Mouse (Mus musculus): ENCODE data around the gene Asic1. TPM values are rescaled to one million over a fixed set of nuclear protein-coding genes. Genes with fewer than 3 reads are reported as not detected.
A peak's percentile ranks its signal among the peaks of the same experiment; 100 is the strongest.

The Asic1 gene
- polyA plus RNA-seq, 1 experiment from 2014 or later = 1.4 TPM

DNA sequence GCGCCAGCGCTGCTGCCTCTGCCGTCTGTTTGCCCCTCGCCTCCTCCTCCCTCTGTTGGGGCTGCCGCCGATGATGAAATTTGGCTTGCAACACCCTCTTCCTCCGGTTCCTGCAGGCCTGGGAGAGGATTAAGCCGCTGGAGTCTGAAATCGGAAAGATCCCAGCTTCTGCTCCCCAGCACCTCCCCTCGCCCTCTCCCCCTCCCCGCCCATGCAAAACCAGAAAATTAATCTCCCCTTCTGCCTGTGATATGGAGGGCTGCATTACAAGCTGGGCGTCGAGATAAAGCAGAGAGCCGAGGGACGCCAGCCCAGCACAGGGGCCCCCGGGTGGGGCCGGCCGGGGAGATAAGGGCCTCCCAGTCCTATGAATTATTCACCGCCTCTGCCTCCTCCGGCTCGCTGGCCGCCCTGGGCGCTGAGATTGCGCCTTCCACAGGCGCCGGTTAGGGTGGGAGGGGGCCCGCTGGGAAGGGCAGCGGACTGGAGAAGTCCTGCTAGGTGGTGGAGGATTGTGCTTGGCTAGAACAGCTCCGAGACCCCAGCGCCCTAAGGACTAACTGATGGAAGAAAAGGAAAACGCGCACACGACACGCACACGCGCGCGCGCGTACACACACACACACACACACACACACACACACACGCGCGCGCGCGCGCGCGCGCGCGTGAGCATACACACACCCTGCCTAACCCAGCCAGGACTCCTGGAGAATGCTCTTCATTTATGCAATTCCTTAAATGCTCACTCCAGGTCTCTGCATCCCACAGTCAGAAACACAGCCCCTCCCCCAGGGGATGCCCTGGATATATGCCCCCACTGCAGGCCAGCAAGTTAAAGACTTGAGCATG lies 5.3 kb upstream of the Asic1 start:
- Histone ChIP-seq H3K9me3 (replicated peaks) (no peaks in the 10 kb centered on the region), H3K36me3 (no peaks in the 10 kb centered on the region), H3K4me2 (peak overlapping the region; percentile 87), H3K4me3 (peak overlapping the region; percentile 50), H3K9ac (peak overlapping the region; percentile 49), H3K4me1 (replicated peaks) (peaks cover 22% of the 10 kb centered on the region), H3K27me3 (peaks cover 44% of the 10 kb centered on the region), H3K27ac (peak overlapping the region; percentile 69)
- ATAC-seq (replicated peaks; ENCODE audit: insufficient number of reproducible peaks, insufficient read depth, low FRiP score, low read depth) = peak; percentile 87
- WGBS = 1% methylated on average over 51 of the region's 52 CpGs

DNA sequence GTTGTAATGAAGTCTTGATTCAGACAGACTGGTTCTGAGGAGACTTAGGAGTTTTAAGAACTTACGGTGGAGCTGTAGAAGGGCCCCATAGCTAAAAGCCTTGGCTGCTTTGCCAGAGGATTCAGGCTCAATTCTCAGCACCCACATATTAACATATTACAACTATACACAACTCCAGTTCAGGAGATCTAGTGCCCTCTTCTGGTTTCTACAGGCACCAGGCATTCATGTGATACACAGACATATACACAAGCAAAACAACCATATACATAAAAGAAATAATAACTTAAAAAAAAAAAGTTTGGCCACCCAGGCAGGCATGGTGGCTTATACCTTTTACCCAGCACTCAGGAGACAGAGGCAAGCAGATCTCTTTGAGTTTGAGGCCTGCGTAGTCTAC lies 2.6 kb upstream of the Asic1 start:
- peaks cover 64% of the 10 kb centered on the region for H3K27me3 ChIP-seq
- no peak overlapping the region for H3K9ac ChIP-seq
- peaks cover 32% of the 10 kb centered on the region for H3K4me1 ChIP-seq (replicated peaks)
- WGBS = 98% methylated on average over 2 of the region's 2 CpGs
- no peak overlapping the region for H3K4me2 ChIP-seq
- ATAC-seq (replicated peaks; ENCODE audit: insufficient number of reproducible peaks, insufficient read depth, low FRiP score, low read depth) = no peak
- no peak overlapping the region for H3K27ac ChIP-seq
- no peaks in the 10 kb centered on the region for H3K9me3 ChIP-seq (replicated peaks)
- H3K4me3 ChIP-seq = no peak overlapping the region
- H3K36me3 ChIP-seq = no peaks in the 10 kb centered on the region

DNA sequence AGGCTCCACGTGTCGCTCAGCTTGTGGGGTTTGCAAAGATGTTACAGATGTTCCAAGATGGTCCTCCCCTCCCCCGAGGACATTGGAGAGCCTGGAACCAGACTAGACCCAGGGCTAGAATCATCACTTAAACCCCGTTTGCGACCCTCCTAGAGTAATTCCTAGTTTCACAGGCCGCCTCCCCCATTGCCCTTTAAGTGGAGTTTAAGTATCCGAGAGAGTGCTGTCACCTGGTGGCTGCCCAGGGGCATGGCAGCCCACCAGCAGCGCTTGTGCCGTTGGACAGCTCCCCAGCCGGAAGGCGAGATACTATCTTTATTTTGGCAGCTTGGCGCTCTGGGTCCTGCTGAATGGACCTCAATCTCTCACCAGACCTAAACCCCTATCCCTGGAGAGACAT lies 1.3 kb upstream of the Asic1 start:
- Histone ChIP-seq H3K9me3 (replicated peaks) (no peaks in the 10 kb centered on the region), H3K27ac (no peak overlapping the region), H3K36me3 (no peaks in the 10 kb centered on the region), H3K4me3 (no peak overlapping the region), H3K9ac (no peak overlapping the region), H3K27me3 (peaks cover 74% of the 10 kb centered on the region), H3K4me1 (replicated peaks) (peaks cover 31% of the 10 kb centered on the region), H3K4me2 (no peak overlapping the region)
- ATAC-seq (replicated peaks; ENCODE audit: insufficient number of reproducible peaks, insufficient read depth, low FRiP score, low read depth) = no peak
- WGBS = 2% methylated on average over 12 of the region's 12 CpGs

DNA sequence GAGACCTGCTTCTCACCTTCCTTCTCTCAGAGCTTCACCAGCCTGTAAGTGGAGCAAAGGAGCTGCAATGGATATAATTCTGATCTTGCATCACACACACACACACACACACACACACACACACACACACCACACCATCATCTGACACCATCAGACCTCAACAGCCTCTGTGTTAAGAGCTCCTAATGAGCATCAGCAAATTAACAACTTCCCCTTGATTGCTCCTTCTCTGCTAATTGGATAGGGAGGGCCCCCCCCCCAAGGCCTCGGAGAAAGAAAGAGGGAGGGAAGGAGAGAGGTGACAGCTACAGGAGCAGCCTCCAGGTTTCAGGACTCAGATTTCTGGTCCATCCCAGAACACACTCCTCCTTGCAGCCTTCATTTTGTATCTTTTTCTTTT lies 776 bp upstream of the Asic1 start:
- Histone ChIP-seq H3K27me3 (peaks cover 78% of the 10 kb centered on the region), H3K4me2 (no peak overlapping the region), H3K4me1 (replicated peaks) (peaks cover 26% of the 10 kb centered on the region), H3K36me3 (no peaks in the 10 kb centered on the region), H3K4me3 (no peak overlapping the region), H3K27ac (no peak overlapping the region), H3K9ac (no peak overlapping the region), H3K9me3 (replicated peaks) (no peaks in the 10 kb centered on the region)
- ATAC-seq (replicated peaks; ENCODE audit: insufficient number of reproducible peaks, insufficient read depth, low FRiP score, low read depth) = no peak
- 13% methylated on average over 1 of the region's 1 CpGs for WGBS

DNA sequence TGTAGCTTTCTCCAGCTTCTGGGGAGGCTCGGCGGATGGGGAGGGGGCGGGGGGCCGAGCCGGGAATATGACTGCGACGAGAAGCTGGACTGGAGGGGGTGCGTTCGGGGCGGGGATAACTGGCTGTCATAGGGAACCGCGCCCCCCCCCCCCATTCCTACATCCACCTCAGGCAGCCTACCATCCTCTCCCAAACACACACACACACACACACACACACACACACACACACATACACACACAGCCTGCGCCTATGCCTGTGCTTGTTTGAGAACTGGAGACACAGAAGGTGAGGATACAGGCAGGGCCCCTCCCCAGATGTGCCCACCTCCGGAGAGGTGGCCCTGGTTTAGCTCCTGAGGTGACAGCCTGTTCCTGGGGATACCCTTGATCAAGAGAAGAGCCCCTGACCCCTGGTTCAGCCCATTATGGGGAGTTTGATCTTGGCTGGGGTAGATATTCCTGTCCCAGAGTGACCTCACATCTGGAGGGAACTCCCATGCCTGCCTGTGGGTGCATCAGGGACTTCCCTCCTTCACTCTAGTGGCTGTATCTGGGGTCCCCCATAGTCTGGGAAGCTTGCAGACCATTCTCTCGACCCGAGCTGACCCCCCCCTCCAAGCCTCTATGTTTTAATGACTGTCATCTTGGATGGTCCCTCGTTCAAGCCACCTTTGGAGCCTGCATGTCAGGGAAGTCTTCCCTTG lies 949 bp downstream of the Asic1 start:
- H3K9me3 ChIP-seq (replicated peaks) = no peaks in the 10 kb centered on the region
- H3K4me3 ChIP-seq = peak overlapping the region; percentile 56
- peak overlapping the region; percentile 97 for H3K4me2 ChIP-seq
- WGBS = 9% methylated on average over 14 of the region's 17 CpGs
- ATAC-seq (replicated peaks; ENCODE audit: insufficient number of reproducible peaks, insufficient read depth, low FRiP score, low read depth) = no peak
- peak overlapping the region; percentile 61 for H3K9ac ChIP-seq
- peaks cover 75% of the 10 kb centered on the region for H3K27me3 ChIP-seq
- no peaks in the 10 kb centered on the region for H3K36me3 ChIP-seq
- H3K4me1 ChIP-seq (replicated peaks) = peaks cover 16% of the 10 kb centered on the region
- H3K27ac ChIP-seq = no peak overlapping the region

DNA sequence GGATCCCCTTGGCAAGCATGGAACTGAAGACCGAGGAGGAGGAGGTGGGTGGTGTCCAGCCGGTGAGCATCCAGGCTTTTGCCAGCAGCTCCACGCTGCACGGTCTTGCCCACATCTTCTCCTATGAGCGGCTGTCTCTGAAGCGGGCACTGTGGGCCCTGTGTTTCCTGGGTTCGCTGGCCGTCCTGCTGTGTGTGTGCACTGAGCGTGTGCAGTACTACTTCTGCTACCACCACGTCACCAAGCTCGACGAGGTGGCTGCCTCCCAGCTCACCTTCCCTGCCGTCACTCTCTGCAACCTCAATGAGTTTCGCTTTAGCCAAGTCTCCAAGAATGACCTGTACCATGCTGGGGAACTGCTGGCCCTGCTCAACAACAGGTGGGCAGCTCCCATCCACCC lies 1.6 kb downstream of the Asic1 start:
- Histone ChIP-seq H3K9ac (no peak overlapping the region), H3K27ac (no peak overlapping the region), H3K4me1 (replicated peaks) (peaks cover 16% of the 10 kb centered on the region), H3K36me3 (no peaks in the 10 kb centered on the region), H3K9me3 (replicated peaks) (no peaks in the 10 kb centered on the region), H3K4me2 (no peak overlapping the region), H3K27me3 (peaks cover 71% of the 10 kb centered on the region), H3K4me3 (no peak overlapping the region)
- 64% methylated on average over 14 of the region's 14 CpGs for WGBS
- no peak for ATAC-seq (replicated peaks; ENCODE audit: insufficient number of reproducible peaks, insufficient read depth, low FRiP score, low read depth)

DNA sequence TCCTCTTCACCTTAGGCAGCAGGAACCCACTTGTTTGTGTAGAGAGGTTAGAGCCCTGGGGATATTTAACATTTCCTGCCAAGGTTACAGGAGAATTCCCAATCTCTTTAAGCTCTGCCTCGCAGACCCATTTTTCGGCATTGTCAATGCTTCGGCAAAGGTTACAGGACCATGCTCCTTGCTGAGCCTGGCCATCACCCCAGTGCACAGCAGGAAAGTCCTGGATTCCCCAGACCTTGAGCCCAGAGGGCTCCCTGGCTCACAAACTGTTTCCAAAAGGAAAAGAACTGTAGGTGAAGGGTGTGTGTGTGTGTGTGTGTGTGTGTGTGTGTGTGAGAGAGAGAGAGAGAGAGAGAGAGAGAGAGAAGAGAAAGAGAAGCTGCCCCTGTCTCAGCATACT lies 4.7 kb downstream of the Asic1 start:
- Histone ChIP-seq H3K27me3 (peaks cover 74% of the 10 kb centered on the region), H3K27ac (no peak overlapping the region), H3K4me3 (no peak overlapping the region), H3K36me3 (no peaks in the 10 kb centered on the region), H3K9ac (no peak overlapping the region), H3K9me3 (replicated peaks) (no peaks in the 10 kb centered on the region), H3K4me2 (no peak overlapping the region), H3K4me1 (replicated peaks) (peaks cover 13% of the 10 kb centered on the region)
- no peak for ATAC-seq (replicated peaks; ENCODE audit: insufficient number of reproducible peaks, insufficient read depth, low FRiP score, low read depth)
- 76% methylated on average over 3 of the region's 3 CpGs for WGBS

DNA sequence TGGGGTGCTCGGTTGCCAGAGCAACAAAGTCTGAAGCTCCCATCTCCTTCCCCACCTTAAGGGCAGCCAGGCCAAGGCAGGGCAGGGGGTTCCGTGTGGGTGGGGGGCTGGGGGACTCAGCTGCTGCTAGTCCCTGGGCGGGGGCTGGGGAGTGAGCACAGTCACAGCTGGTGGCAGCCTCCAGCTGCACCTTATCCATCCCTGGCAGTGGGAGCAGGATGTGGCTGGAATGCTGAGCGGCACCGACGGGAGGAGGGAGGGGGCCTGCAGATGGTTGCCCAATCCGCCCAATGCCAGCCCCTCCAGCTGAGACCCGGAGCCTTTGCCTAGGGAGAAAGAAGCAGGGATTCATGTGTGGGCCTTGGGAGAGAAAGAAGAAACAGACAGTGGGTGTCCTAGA lies 6.9 kb downstream of the Asic1 start:
- Histone ChIP-seq H3K36me3 (no peaks in the 10 kb centered on the region), H3K9me3 (replicated peaks) (no peaks in the 10 kb centered on the region), H3K4me1 (replicated peaks) (0 out of 2 replicates have a peak, but pooled peaks cover 3% of the 10 kb centered on the region), H3K4me3 (no peak overlapping the region), H3K4me2 (no peak overlapping the region), H3K27me3 (peaks cover 53% of the 10 kb centered on the region), H3K9ac (no peak overlapping the region), H3K27ac (no peak overlapping the region)
- WGBS = 42% methylated on average over 8 of the region's 8 CpGs
- no peak for ATAC-seq (replicated peaks; ENCODE audit: insufficient number of reproducible peaks, insufficient read depth, low FRiP score, low read depth)

DNA sequence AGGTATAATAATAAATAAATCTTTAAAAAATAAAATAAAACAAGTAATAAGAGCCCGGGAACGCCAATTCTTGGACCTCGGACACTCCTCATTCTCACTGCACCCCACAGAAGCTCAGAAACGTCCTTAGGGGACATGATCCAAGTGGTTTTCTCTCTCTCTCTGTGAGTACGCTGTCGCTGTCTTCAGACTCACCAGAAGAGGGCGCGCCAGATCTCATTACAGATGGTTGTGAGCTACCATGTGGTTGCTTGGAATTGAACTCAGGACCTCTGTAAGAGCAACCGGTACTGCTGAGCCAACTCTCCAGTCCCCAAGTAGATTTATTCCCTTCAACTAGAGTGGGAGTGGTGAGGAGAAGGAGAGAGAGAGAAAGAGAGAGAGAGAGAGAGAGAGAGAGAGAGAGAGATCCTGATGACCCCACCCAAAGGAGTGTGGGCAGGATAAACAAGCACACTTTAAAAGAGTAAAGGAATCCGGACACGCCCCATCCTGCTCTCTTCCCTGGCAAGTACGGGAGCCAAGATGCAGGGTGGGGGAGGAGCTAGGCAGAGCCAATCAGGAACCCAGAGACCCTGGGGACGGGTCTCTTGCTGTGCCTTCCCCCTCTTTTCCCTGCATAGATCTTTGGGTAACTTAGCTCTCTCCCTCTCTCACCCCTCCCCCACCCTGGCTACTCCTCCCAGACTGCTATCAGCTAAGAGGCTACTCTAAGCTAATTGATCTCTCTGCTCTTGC lies 8.1 kb downstream of the Asic1 start:
- no peaks in the 10 kb centered on the region for H3K9me3 ChIP-seq (replicated peaks)
- 19% methylated on average over 13 of the region's 13 CpGs for WGBS
- no peak overlapping the region for H3K9ac ChIP-seq
- H3K4me2 ChIP-seq = no peak overlapping the region
- no peaks in the 10 kb centered on the region for H3K36me3 ChIP-seq
- no peak for ATAC-seq (replicated peaks; ENCODE audit: insufficient number of reproducible peaks, insufficient read depth, low FRiP score, low read depth)
- H3K4me3 ChIP-seq = no peak overlapping the region
- peaks cover 42% of the 10 kb centered on the region for H3K27me3 ChIP-seq
- H3K4me1 ChIP-seq (replicated peaks) = 0 out of 2 replicates have a peak, but pooled peaks cover 3% of the 10 kb centered on the region
- H3K27ac ChIP-seq = no peak overlapping the region

DNA sequence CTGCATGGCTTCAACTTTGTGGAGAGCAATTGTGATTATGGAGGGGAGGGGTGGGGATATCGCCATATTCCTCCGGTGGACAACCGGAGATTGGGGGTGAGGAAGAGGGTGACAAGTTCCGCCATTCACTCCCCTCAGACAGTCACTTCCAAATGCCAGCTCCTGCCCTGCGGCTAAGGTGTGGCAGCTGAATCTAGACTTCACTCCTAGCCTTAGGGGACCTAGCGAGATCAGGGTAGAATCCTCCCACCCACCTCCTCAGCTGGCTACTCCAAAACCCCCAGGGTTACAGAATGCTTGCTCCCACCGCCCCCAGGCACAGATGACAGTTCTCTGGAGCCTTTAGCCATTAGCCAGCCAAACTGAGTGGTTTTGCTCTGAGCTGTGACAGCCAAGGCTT lies 8.8 kb downstream of the Asic1 start:
- no peak overlapping the region for H3K9ac ChIP-seq
- H3K4me2 ChIP-seq = no peak overlapping the region
- H3K27me3 ChIP-seq = peaks cover 34% of the 10 kb centered on the region
- H3K27ac ChIP-seq = no peak overlapping the region
- H3K9me3 ChIP-seq (replicated peaks) = no peaks in the 10 kb centered on the region
- 0 out of 2 replicates have a peak, but pooled peaks cover 3% of the 10 kb centered on the region for H3K4me1 ChIP-seq (replicated peaks)
- ATAC-seq (replicated peaks; ENCODE audit: insufficient number of reproducible peaks, insufficient read depth, low FRiP score, low read depth) = no peak
- WGBS = 62% methylated on average over 7 of the region's 7 CpGs
- H3K36me3 ChIP-seq = no peaks in the 10 kb centered on the region
- no peak overlapping the region for H3K4me3 ChIP-seq

DNA sequence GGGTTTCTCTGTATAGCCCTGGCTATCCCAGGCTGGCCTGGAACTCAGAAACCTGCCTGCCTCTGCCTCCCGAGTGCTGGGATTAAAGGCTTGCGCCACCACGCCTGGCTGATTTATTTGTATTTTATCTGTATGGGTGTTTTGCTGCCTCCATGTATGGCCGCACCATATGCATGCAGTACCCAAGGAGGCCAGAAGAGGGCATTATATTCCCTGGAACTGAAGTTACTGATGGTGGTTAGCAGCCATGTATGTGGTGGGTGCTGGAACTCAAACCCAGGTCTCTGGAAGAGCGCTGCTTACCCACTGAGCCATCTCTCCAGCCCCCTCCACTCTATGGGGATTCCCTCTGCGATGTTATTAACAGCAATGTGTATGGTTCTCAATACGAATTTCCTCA lies 12.7 kb downstream of the Asic1 start:
- ATAC-seq (replicated peaks; ENCODE audit: insufficient number of reproducible peaks, insufficient read depth, low FRiP score, low read depth) = no peak
- WGBS = 91% methylated on average over 7 of the region's 7 CpGs

More for the DNA sequence above, 12.7 kb downstream of the Asic1 start:
- peaks cover 22% of the 10 kb centered on the region for H3K27me3 ChIP-seq
- H3K9me3 ChIP-seq (replicated peaks) = no peaks in the 10 kb centered on the region
- H3K4me1 ChIP-seq (replicated peaks) = 0 out of 2 replicates have a peak, but pooled peaks cover 3% of the 10 kb centered on the region
- no peaks in the 10 kb centered on the region for H3K36me3 ChIP-seq
- H3K27ac ChIP-seq = no peak overlapping the region
- H3K9ac ChIP-seq = no peak overlapping the region
- H3K4me2 ChIP-seq = no peak overlapping the region
- no peak overlapping the region for H3K4me3 ChIP-seq

All from heart, embryonic 15.5 days (tissue).